Mouse (Mus musculus): ENCODE measurements around the gene Qrfpr. TPM values are rescaled to one million over a fixed set of nuclear protein-coding genes. Genes with fewer than 3 reads are reported as not detected.

The Qrfpr gene
- polyA plus RNA-seq (2014; fragmentation: Illumina TruSeq; extraction: RNeasy Lipid Tissue Mini Kit (QIAGEN cat#74804); ENCODE audit: low read depth, low replicate concordance): not detected

GRCm38 (mm10) chr3:36221743-36222682 lies at the start of gene Qrfpr:
Gene Qrfpr (minus strand): TSS chr3:36222313.

GRCm38 (mm10) chr3:36150934-36151686 lies 71.0 kb downstream of the Qrfpr start, which contains the start of gene D3Ertd254e:
Gene D3Ertd254e (plus strand): TSS chr3:36151017.

Other genes with a start within 250 kb of the Qrfpr start
- gene Mccc1, start 221.6 kb downstream of the Qrfpr start, polyA plus RNA-seq (2014; fragmentation: Illumina TruSeq; extraction: RNeasy Lipid Tissue Mini Kit (QIAGEN cat#74804); ENCODE audit: low read depth, low replicate concordance): 9.0 TPM
- gene Ccdc144b, start 168.8 kb downstream of the Qrfpr start, polyA plus RNA-seq (2014; fragmentation: Illumina TruSeq; extraction: RNeasy Lipid Tissue Mini Kit (QIAGEN cat#74804); ENCODE audit: low read depth, low replicate concordance): 70.3 TPM
- 4.7 TPM for gene Acad9, start 156.3 kb downstream of the Qrfpr start, polyA plus RNA-seq (2014; fragmentation: Illumina TruSeq; extraction: RNeasy Lipid Tissue Mini Kit (QIAGEN cat#74804); ENCODE audit: low read depth, low replicate concordance)
- 3.2 TPM for gene D3Ertd254e, start 71.3 kb downstream of the Qrfpr start, polyA plus RNA-seq (2014; fragmentation: Illumina TruSeq; extraction: RNeasy Lipid Tissue Mini Kit (QIAGEN cat#74804); ENCODE audit: low read depth, low replicate concordance)

Data from testis, adult 10 weeks (tissue).